Mouse (Mus musculus) CH12.LX (cell line): ENCODE measurements at regions not wholly inside any gene's neighbourhood (a gene's known extent, or its start where the extent isn't known, plus 50 kb on each side); places are given as distances from the start of the nearest gene placed in this dataset.

ENCODE experiments used
- DNase-seq: peaks from one replicate; pipeline ENCODE4 v3.0.0-alpha.2; 2013; ENCODE audit errors: extremely low read depth
- H3K27ac ChIP-seq: 2 replicates; pipeline ENCODE4 v1.5.1; 2012; ENCODE audit warnings: low read depth, mild to moderate bottlenecking, control low read depth, moderate library complexity; ENCODE audit not compliant: insufficient read depth
- H3K27me3 ChIP-seq: replicated peaks from 2 replicates; pipeline ENCODE3; 2012; ENCODE audit warnings: inconsistent platforms
- H3K36me3 ChIP-seq, 2 experiments: replicated peaks in 1 of 2; 2 replicates each; pipeline versions ENCODE3 to v1.6.1; 2012; ENCODE audit warnings: inconsistent platforms in 1 of 2, low read length in 1 of 2, mild to moderate bottlenecking in 1 of 2, mixed read lengths in 1 of 2, moderate library complexity in 1 of 2; ENCODE audit not compliant: control insufficient read depth in 1 of 2, insufficient read depth in 1 of 2
- H3K4me1 ChIP-seq, 2 experiments: 2 replicates each; pipeline ENCODE4 v1.6.1; 2012; ENCODE audit warnings: inconsistent platforms in 1 of 2, moderate library complexity in 1 of 2; ENCODE audit not compliant: insufficient read depth in 2 of 2, control insufficient read depth in 1 of 2
- H3K4me2 ChIP-seq: 2 replicates; pipeline ENCODE4 v1.6.1; 2012; ENCODE audit warnings: low read depth, mild to moderate bottlenecking, control low read depth; ENCODE audit not compliant: poor library complexity, insufficient read depth, severe bottlenecking
- H3K4me3 ChIP-seq, 3 experiments: fragments of 150-350 bp in 1 of 3; sonication (generic) in 1 of 3; replicated peaks in 1 of 3; 2 replicates each; pipeline versions ENCODE3 to v1.5.1; 2011 to 2012; ENCODE audit warnings: low read depth in 2 of 3, low read length in 2 of 3, mild to moderate bottlenecking in 2 of 3, moderate library complexity in 2 of 3, control low read depth in 1 of 3, improper control_type of control experiment in 1 of 3, inconsistent platforms in 1 of 3, mixed read lengths in 1 of 3; ENCODE audit not compliant: poor library complexity in 1 of 3
- H3K79me2 ChIP-seq: replicated peaks from 2 replicates; pipeline ENCODE4 v1.6.1; 2012; ENCODE audit warnings: mild to moderate bottlenecking, moderate library complexity; ENCODE audit not compliant: control insufficient read depth, poor library complexity, insufficient read depth, severe bottlenecking; ENCODE audit errors: extremely low read depth
- H3K9ac ChIP-seq: 2 replicates; pipeline ENCODE4 v1.6.1; 2012; ENCODE audit warnings: low read depth, mild to moderate bottlenecking, control low read depth, moderate library complexity; ENCODE audit not compliant: insufficient read depth
- H3K9me3 ChIP-seq: replicated peaks from 2 replicates; pipeline ENCODE3; 2012; ENCODE audit warnings: low read length, inconsistent platforms, mixed read lengths
- CTCF ChIP-seq, 2 experiments: IDR thresholded peaks in 1 of 2; conservative IDR thresholded peaks in 1 of 2; 2 replicates each; pipeline ENCODE4 v1.5.1; 2011 to 2012; ENCODE audit warnings: low read depth in 2 of 2, low read length in 2 of 2, improper control_type of control experiment in 1 of 2, inconsistent platforms in 1 of 2, mild to moderate bottlenecking in 1 of 2, moderate library complexity in 1 of 2
- ELF1 ChIP-seq: IDR thresholded peaks from 2 replicates; pipeline ENCODE4 v1.6.1; 2014; ENCODE audit warnings: low read depth, mild to moderate bottlenecking, inconsistent platforms, low read length, improper control_type of control experiment
- EP300 ChIP-seq: IDR thresholded peaks from 2 replicates; pipeline ENCODE4 v1.6.1; 2011; ENCODE audit warnings: low read length, improper control_type of control experiment
- GABPA ChIP-seq: IDR thresholded peaks from 2 replicates; pipeline ENCODE4 v1.6.1; 2012; ENCODE audit warnings: low read depth, low read length, improper control_type of control experiment, inconsistent platforms; ENCODE audit not compliant: insufficient replicate concordance
- HCFC1 ChIP-seq: IDR thresholded peaks from 2 replicates; pipeline ENCODE4 v1.6.1; 2012; ENCODE audit warnings: low read depth, mild to moderate bottlenecking, inconsistent platforms, low read length, improper control_type of control experiment
- JUN ChIP-seq: IDR thresholded peaks from 2 replicates; pipeline ENCODE4 v1.6.1; 2011; ENCODE audit warnings: low read depth, mild to moderate bottlenecking, low read length, improper control_type of control experiment, moderate library complexity; ENCODE audit not compliant: insufficient read depth
- JUND ChIP-seq: conservative IDR thresholded peaks from 2 replicates; pipeline ENCODE4 v1.6.1; 2011; ENCODE audit warnings: low read depth, low read length, improper control_type of control experiment
- KAT2A ChIP-seq: IDR thresholded peaks from 2 replicates; pipeline ENCODE4 v1.6.1; 2012; ENCODE audit warnings: low read length, improper control_type of control experiment, inconsistent platforms; ENCODE audit not compliant: insufficient replicate concordance
- MAFK ChIP-seq: IDR thresholded peaks from 2 replicates; pipeline ENCODE4 v1.6.1; 2011; ENCODE audit warnings: low read length, improper control_type of control experiment; ENCODE audit not compliant: insufficient replicate concordance
- MAX ChIP-seq: IDR thresholded peaks from 2 replicates; pipeline ENCODE4 v1.6.1; 2011; ENCODE audit warnings: low read length, improper control_type of control experiment
- MAZ ChIP-seq: IDR thresholded peaks from 2 replicates; pipeline ENCODE4 v1.6.1; 2012; ENCODE audit warnings: low read depth, mild to moderate bottlenecking, inconsistent platforms, low read length, improper control_type of control experiment, moderate library complexity
- MXI1 ChIP-seq: IDR thresholded peaks from 2 replicates; pipeline ENCODE4 v1.6.1; 2011; ENCODE audit warnings: mild to moderate bottlenecking, low read depth, low read length, improper control_type of control experiment
- NELFE ChIP-seq: IDR thresholded peaks from 2 replicates; pipeline ENCODE4 v1.6.1; 2011; ENCODE audit warnings: low read depth, low read length, improper control_type of control experiment
- POLR2A ChIP-seq: IDR thresholded peaks from 2 replicates; pipeline ENCODE4 v1.6.1; 2011; ENCODE audit warnings: low read depth, mild to moderate bottlenecking, improper control_type of control experiment, low read length
- POLR2AphosphoS2 ChIP-seq: IDR thresholded peaks from 2 replicates; pipeline ENCODE4 v1.6.1; 2011; ENCODE audit warnings: low read depth, low read length, improper control_type of control experiment
- RAD21 ChIP-seq: IDR thresholded peaks from 2 replicates; pipeline ENCODE4 v1.6.1; 2011; ENCODE audit warnings: low read depth, mild to moderate bottlenecking, low read length, improper control_type of control experiment, moderate library complexity
- RCOR1 ChIP-seq: conservative IDR thresholded peaks from 2 replicates; pipeline ENCODE4 v1.6.1; 2012; ENCODE audit warnings: low read depth, mild to moderate bottlenecking, inconsistent platforms, low read length, improper control_type of control experiment
- SIN3A ChIP-seq: IDR thresholded peaks from 2 replicates; pipeline ENCODE4 v1.6.1; 2012; ENCODE audit warnings: low read length, improper control_type of control experiment, inconsistent platforms
- TBP ChIP-seq: conservative IDR thresholded peaks from 2 replicates; pipeline ENCODE4 v1.6.1; 2011; ENCODE audit warnings: low read depth, low read length, improper control_type of control experiment
- TCF12 ChIP-seq: IDR thresholded peaks from 2 replicates; pipeline ENCODE4 v1.6.1; 2014; ENCODE audit warnings: low read depth, mild to moderate bottlenecking, inconsistent platforms, low read length, improper control_type of control experiment
- USF1 ChIP-seq: IDR thresholded peaks from 2 replicates; pipeline ENCODE4 v1.6.1; 2014; ENCODE audit warnings: low read depth, mild to moderate bottlenecking, inconsistent platforms, low read length, improper control_type of control experiment
- ZC3H11A ChIP-seq: IDR thresholded peaks from 2 replicates; pipeline ENCODE4 v1.6.1; 2012; ENCODE audit warnings: low read depth, mild to moderate bottlenecking, inconsistent platforms, low read length, improper control_type of control experiment
- ZKSCAN1 ChIP-seq: IDR thresholded peaks from 2 replicates; pipeline ENCODE4 v1.6.1; 2012; ENCODE audit warnings: low read depth, inconsistent platforms, low read length, improper control_type of control experiment, borderline replicate concordance
- ZMIZ1 ChIP-seq: IDR thresholded peaks from 2 replicates; pipeline ENCODE4 v1.6.1; 2012; ENCODE audit warnings: low read depth, mild to moderate bottlenecking, inconsistent platforms, low read length, improper control_type of control experiment
- dilution Hi-C: fragments of 300-500 bp; cut with MboI; formaldehyde crosslinking; loops from 2 replicates; pipeline ENCODE4 v1.14.3; 2020; ENCODE audit warnings: low sequenced_read_pairs; ENCODE audit not compliant: extremely low pct_unique_long_range_greater_than_20kb, extremely low pct_ligation_motif_present
- in situ Hi-C: fragments of 300-500 bp; cut with MboI; formaldehyde crosslinking; loops from 3 replicates; pipeline ENCODE4 v1.14.3; 2019; ENCODE audit warnings: low sequenced_read_pairs, low pct_ligation_motif_present, low pct_unique_long_range_greater_than_20kb, mixed read lengths

DNA sequence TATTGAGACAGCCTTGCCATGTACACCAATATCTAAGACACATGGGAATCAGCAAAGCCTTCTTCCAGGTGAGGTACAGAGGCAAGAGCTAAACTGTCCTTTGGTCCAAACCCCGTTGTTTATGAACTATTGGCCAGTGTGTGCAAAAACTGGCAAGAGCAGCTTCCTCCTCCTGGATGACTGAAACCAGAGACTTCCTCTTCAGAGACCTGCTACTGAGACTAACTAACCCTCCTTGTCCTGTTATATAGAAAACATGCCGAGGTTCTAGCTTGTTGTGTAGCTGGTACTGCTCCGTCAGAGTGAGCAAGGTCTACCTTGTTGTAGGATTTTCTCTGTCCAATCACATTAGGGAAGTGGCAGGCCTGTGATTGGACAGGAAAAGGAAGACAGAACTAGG is 174.3 kb upstream of the F930015N05Rik start:
- no peaks in the 10 kb centered on the region for H3K27me3 ChIP-seq
- in situ Hi-C loops (no loop called here), dilution Hi-C loops (no loop called here)
- 0 out of 2 replicates have a peak, but pooled peaks have one; percentile 20 for TF ChIP-seq EP300
- no peak for TF ChIP-seq MXI1
- TF ChIP-seq MAX = no peak
- TF ChIP-seq RAD21 = no peak
- TF ChIP-seq POLR2AphosphoS2 = no peak
- TF ChIP-seq JUN = no peak
- TF ChIP-seq GABPA = no peak
- no peak overlapping the region for H3K9ac ChIP-seq
- peak; percentile 23 for DNase-seq
- no peaks in the 10 kb centered on the region for H3K79me2 ChIP-seq
- peaks cover 4 to 17% of the 10 kb centered on the region in 2 experiments; a peak in 3 of 4 replicates for H3K4me1 ChIP-seq
- peak overlapping the region; percentile 1; the same call in 1 of the 2 replicates for H3K4me2 ChIP-seq
- no peaks in the 10 kb centered on the region for H3K9me3 ChIP-seq
- no peaks in the 10 kb centered on the region for H3K36me3 ChIP-seq
- no peak overlapping the region for H3K27ac ChIP-seq
- H3K4me3 ChIP-seq = no peak overlapping the region

DNA sequence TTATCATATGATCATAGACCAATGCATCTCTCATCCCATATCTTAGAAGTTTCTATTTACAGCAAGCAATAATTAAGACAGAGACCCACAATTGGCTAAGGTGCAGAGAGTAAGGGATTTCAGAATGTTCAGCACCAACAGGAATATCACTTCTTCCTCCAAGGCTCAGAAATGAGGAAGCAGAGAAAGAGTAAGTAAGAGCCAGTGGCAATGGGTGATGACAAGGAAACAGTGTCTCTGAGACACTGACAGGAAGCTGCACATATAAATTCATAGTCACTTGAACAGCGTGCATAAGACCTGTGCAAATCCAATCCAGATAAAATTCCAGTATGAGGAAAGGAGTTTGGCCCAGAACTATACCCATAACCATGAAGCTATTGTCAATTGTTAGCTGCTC is 178.7 kb upstream of the F930015N05Rik start:
- H3K27ac ChIP-seq = no peak overlapping the region
- TF ChIP-seq ZKSCAN1 (no peak), HCFC1 (no peak), KAT2A (no peak), NELFE (no peak), MAFK (no peak), JUN (no peak), USF1 (no peak), SIN3A (no peak), ZC3H11A (no peak), RCOR1 (no peak), TBP (no peak), CTCF (conservative IDR thresholded peaks at IDR 0.05 in 1 of 2, IDR thresholded peaks at IDR 0.05 in 1 of 2; ENCODE audit: low read depth in 2 of 2, low read length in 2 of 2) (no peak), ELF1 (no peak), MAZ (no peak), TCF12 (no peak), POLR2A (no peak), ZMIZ1 (no peak), JUND (no peak)
- dilution Hi-C loops = no loop called here
- no peaks in the 10 kb centered on the region for H3K36me3 ChIP-seq
- no peaks in the 10 kb centered on the region for H3K27me3 ChIP-seq
- H3K4me1 ChIP-seq = peaks cover 2 to 16% of the 10 kb centered on the region in 2 experiments; a peak in 3 of 4 replicates
- no peak for DNase-seq
- H3K9me3 ChIP-seq = no peaks in the 10 kb centered on the region
- H3K9ac ChIP-seq = no peak overlapping the region
- no peaks in the 10 kb centered on the region for H3K79me2 ChIP-seq
- no peak overlapping the region for H3K4me2 ChIP-seq
- in situ Hi-C loops = no loop called here
- no peak overlapping the region for H3K4me3 ChIP-seq
